Mouse (Mus musculus): ENCODE data around the gene Kcnj4.

- TF ChIP-seq CTCF (IDR thresholded peaks at IDR 0.05; ENCODE audit: borderline replicate concordance, extremely low read depth, insufficient read depth, insufficient read length) (no peak), POLR2A (IDR thresholded peaks at IDR 0.05; ENCODE audit: borderline replicate concordance, extremely low read depth, insufficient read depth, insufficient read length, poor library complexity, severe bottlenecking) (no peak)
Observed at GRCm38 (mm10) chr15:79439386-79439785, 65.7 kb downstream of the Kcnj4 start.
